Mouse (Mus musculus) embryonic facial prominence, embryonic 14.5 days (tissue): ENCODE data around the gene Golim4. TPM values are rescaled to one million over a fixed set of nuclear protein-coding genes. Genes with fewer than 3 reads are reported as not detected.

Source experiments
- ATAC-seq: fragments of 200-750 bp; cut with Nextera tagmentation; 2 replicates; pipeline ENCODE4 v1.8.0; 2017; ENCODE audit warnings: low read depth, moderate number of reproducible peaks, moderate TSS enrichment
- DNase-seq: peaks from one replicate; pipeline ENCODE4 v3.0.0-alpha.2; 2015; ENCODE audit warnings: low spot score
- H3K27ac ChIP-seq: fragments of 300-500 bp; sonication (generic); replicated peaks from 2 replicates; pipeline ENCODE4 v1.5.1; 2014; ENCODE audit warnings: low read depth, mild to moderate bottlenecking, low read length, moderate library complexity
- H3K27me3 ChIP-seq: fragments of 300-500 bp; sonication (generic); replicated peaks from 2 replicates; pipeline ENCODE4 v1.6.1; 2014; ENCODE audit warnings: low read length; ENCODE audit not compliant: control insufficient read depth, insufficient read depth
- H3K36me3 ChIP-seq: fragments of 300-500 bp; sonication (generic); 2 replicates; pipeline ENCODE4 v1.6.1; 2014; ENCODE audit warnings: low read length, mixed read lengths; ENCODE audit not compliant: control insufficient read depth, insufficient read depth
- H3K4me1 ChIP-seq: fragments of 300-500 bp; sonication (generic); 2 replicates; pipeline ENCODE4 v1.6.1; 2014; ENCODE audit warnings: antibody characterized with exemption, low read length; ENCODE audit not compliant: control insufficient read depth, insufficient read depth
- H3K4me2 ChIP-seq: fragments of 300-500 bp; sonication (generic); 2 replicates; pipeline ENCODE4 v1.6.1; 2014; ENCODE audit warnings: low read depth, mild to moderate bottlenecking, low read length, moderate library complexity, mixed read lengths
- H3K4me3 ChIP-seq: fragments of 300-500 bp; sonication (generic); 2 replicates; pipeline ENCODE4 v1.5.1; 2014; ENCODE audit warnings: low read depth, mild to moderate bottlenecking, low read length
- H3K9ac ChIP-seq: fragments of 300-500 bp; sonication (generic); 2 replicates; pipeline ENCODE4 v1.6.1; 2014; ENCODE audit warnings: low read depth, mild to moderate bottlenecking, low read length, moderate library complexity, mixed read lengths
- H3K9me3 ChIP-seq: fragments of 300-500 bp; sonication (generic); 2 replicates; pipeline ENCODE4 v1.6.1; 2016; ENCODE audit warnings: low read length; ENCODE audit not compliant: control insufficient read depth
- WGBS: fragments of 180-500 bp; shearing (Covaris S2); extraction: QIAGEN DNeasy Blood & Tissue Kit; methylation state at CpG from one replicate; pipeline ENCODE4 v1.1.7; 2014; 5-methylcytosine and 5-hydroxymethylcytosine counted together
- polyA plus RNA-seq: library from polyadenylated mRNA; unstranded; fragments of >200 nt; fragmentation: Nextera tagmentation; extraction: Ambion mirVana; gene quantifications from 2 replicates; pipeline ENCODE4 v1.2.1, GENCODE M21; 2014

Golim4 gene
- polyA plus RNA-seq, 1 experiment from 2014 or later, result 58.0 TPM

DNA sequence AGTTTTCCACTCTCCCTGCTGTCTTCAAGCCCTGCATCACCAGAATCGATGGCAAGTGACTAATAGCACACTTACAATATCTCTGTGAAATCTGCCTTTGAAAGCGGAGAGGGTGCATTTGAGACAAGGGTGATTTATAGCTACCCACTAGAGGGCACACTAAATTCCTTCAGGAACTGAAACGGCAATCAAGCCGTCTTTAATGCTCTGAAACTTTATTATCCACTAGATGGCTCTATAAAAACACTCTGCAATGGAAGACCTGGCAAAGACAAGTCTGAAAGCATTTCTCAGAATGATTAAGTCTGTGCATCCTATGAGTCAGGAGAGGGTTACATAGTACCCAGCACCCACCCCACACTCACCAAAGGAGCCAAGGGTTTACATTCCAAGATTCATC, 46.5 kb downstream of the Golim4 start:
- Histone ChIP-seq H3K4me3 (no peak overlapping the region), H3K27me3 (no peaks in the 10 kb centered on the region), H3K9me3 (no peaks in the 10 kb centered on the region), H3K36me3 (peaks cover 13% of the 10 kb centered on the region), H3K4me1 (0 out of 2 replicates have a peak, but pooled peaks cover 4% of the 10 kb centered on the region), H3K9ac (no peak overlapping the region), H3K4me2 (no peak overlapping the region), H3K27ac (no peak overlapping the region)
- peak; percentile 88 for DNase-seq
- 14% methylated on average over 4 of the region's 4 CpGs for WGBS
- ATAC-seq, result peak; percentile 55; the same call in 1 of the 2 replicates

DNA sequence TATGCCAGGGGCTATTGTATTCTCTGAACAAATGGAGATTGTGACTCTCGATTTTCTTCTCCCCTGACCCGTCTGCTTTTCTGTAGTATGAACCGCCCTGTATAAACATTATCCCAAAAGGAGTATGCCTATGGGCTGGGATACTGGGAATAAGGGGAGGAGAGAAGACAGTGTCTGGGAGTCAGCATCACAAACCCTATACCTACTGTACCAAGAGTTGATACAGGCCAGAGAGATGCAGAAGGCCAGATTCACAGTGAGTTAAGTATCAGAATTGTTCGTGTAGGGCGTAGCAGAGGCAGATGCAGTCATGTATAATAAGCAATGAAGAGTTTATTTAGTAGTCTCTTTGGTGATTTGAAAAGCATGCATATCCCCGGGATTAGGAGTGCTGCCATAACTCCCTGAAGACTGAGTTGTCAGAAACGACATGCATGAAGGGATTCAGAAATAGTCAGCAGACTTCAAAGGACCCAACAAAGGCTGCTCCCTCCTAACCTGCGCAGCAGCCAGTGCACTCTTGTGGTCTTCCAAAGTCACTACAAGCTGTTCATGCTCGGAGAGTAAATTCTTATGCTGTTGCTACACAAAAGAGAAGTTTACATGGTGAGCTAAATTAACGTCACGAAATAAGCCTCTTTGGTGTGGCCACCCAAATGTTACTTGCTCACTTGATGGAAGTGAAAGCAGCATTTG, 54.7 kb downstream of the Golim4 start:
- no peak overlapping the region for H3K27ac ChIP-seq
- no peak overlapping the region for H3K4me2 ChIP-seq
- 70% methylated on average over 11 of the region's 11 CpGs for WGBS
- no peak for ATAC-seq
- H3K9ac ChIP-seq, result no peak overlapping the region
- H3K27me3 ChIP-seq, result no peaks in the 10 kb centered on the region
- H3K4me3 ChIP-seq, result no peak overlapping the region
- H3K4me1 ChIP-seq, result no peaks in the 10 kb centered on the region
- no peaks in the 10 kb centered on the region for H3K9me3 ChIP-seq
- DNase-seq, result peak; percentile 31
- peaks cover 41% of the 10 kb centered on the region for H3K36me3 ChIP-seq

DNA sequence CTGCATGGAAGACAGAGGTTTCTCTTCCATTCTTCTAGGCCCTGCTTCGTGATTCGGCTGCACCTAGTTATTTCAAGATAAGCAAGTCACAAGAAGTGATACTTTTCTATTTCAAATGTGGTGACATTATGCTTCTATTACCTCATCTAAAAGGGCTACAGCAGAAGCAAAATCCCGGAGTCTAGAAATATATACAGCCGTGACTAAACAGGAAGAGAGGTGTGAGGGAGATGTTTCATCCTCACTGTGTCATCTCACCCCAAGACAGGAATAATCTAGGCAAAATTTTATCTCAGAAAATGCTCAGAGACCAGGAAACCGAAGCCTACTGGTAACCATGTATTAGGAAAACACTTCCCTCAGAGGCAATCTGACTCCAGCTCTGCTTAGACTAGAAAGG, 61.7 kb downstream of the Golim4 start:
- Histone ChIP-seq H3K27ac (no peak overlapping the region), H3K4me2 (no peak overlapping the region), H3K4me1 (no peaks in the 10 kb centered on the region), H3K36me3 (peaks cover 72% of the 10 kb centered on the region), H3K9me3 (no peaks in the 10 kb centered on the region), H3K27me3 (no peaks in the 10 kb centered on the region), H3K4me3 (no peak overlapping the region), H3K9ac (no peak overlapping the region)
- WGBS, result 94% methylated on average over 5 of the region's 5 CpGs
- DNase-seq, result no peak
- no peak for ATAC-seq

DNA sequence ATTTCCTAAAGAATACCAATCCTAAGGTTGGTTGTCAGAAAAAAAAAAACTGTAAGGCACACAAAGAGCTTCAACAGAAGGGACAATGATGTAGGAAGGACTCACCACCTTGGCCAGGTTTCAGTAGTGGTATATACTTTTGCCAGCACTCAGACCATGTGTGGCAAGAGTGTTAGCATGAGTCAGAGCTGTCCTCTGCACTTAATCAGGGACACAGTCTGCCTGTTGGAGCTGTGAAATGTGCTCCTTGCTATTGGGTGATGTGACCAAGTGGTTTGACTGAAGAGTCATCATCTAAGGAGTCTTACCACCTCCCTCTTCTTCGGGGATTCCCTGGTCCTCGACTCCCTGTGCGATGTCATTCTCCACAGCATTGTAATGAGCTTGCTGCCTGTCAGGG, 65.2 kb downstream of the Golim4 start:
- Histone ChIP-seq H3K9me3 (no peaks in the 10 kb centered on the region), H3K36me3 (peaks cover 74% of the 10 kb centered on the region), H3K4me2 (no peak overlapping the region), H3K27ac (no peak overlapping the region), H3K9ac (no peak overlapping the region), H3K4me1 (no peaks in the 10 kb centered on the region), H3K27me3 (no peaks in the 10 kb centered on the region), H3K4me3 (no peak overlapping the region)
- no peak for DNase-seq
- 91% methylated on average over 3 of the region's 3 CpGs for WGBS
- ATAC-seq, result no peak

DNA sequence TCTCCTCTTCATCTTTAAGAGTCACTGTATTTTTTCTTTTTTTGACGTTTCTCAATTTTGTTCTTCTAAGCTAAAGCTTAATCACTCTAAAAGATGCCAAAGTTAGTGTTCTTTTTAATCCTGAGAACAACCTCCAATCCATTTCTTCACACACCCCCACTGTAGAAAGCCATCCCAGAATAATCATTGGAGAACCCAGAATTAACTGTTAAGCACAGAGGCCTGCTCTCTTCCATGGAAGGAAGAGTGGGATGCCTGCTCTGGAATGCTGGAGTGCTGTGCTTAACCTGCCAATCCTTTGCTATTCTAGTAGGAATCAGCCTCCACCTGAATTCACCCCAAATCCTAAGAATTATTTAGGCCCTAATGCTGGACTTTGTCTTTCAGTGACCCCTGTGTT, 67.4 kb downstream of the Golim4 start:
- Histone ChIP-seq H3K4me3 (no peak overlapping the region), H3K27ac (no peak overlapping the region), H3K9me3 (no peaks in the 10 kb centered on the region), H3K36me3 (peaks cover 81% of the 10 kb centered on the region), H3K27me3 (no peaks in the 10 kb centered on the region), H3K4me1 (no peaks in the 10 kb centered on the region), H3K4me2 (no peak overlapping the region), H3K9ac (no peak overlapping the region)
- ATAC-seq, result no peak
- no peak for DNase-seq
- 91% methylated on average over 1 of the region's 1 CpGs for WGBS

DNA sequence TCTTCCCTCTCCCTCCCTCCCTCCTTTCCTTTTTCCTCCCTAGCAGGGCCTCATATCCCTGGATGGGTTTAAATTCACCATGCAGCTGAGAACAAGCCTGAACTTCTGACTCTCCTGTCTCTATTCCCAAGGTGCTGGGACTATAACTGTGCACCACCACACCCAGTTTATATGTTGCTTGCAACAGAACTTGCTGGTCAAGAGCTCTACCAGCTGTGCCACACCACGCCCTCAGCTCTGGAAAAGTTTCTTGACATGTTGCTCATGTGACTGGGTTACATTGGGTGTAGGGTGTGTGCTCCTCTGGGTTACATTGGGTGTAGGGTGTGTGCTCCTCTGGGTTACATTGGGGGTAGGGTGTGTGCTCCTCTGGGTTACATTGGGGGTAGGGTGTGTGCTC, 75.2 kb downstream of the Golim4 start:
- Histone ChIP-seq H3K4me1 (no peaks in the 10 kb centered on the region), H3K9me3 (0 out of 2 replicates have a peak, but pooled peaks cover 4% of the 10 kb centered on the region), H3K36me3 (peaks cover 67% of the 10 kb centered on the region), H3K4me3 (no peak overlapping the region), H3K27me3 (no peaks in the 10 kb centered on the region), H3K9ac (no peak overlapping the region), H3K4me2 (no peak overlapping the region), H3K27ac (no peak overlapping the region)
- WGBS, result 86% methylated on average over 1 of the region's 1 CpGs
- DNase-seq (no peak), ATAC-seq (no peak)

DNA sequence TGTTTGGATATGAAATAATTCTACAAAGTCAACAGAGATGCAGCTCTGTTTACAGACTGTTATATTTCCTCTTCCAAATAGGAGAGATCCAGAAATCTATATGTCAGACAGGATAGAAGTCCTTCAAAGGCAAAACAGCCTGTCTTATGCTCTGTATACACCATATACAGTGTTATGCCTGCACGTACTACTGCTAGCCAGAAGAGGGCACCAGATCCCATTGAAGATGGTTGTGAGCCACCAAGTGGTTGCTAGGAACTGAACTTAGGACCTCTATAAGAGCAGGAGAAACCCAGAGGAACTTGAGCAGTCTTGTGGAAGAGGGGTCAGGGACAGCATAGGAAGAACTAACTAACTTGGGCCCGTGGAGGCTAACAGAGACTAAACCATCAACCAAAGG, 77.5 kb downstream of the Golim4 start:
- H3K36me3 ChIP-seq, result peaks cover 57% of the 10 kb centered on the region
- DNase-seq (no peak), ATAC-seq (no peak)
- 88% methylated on average over 2 of the region's 2 CpGs for WGBS
- no peak overlapping the region for H3K4me2 ChIP-seq
- no peaks in the 10 kb centered on the region for H3K4me1 ChIP-seq
- no peak overlapping the region for H3K4me3 ChIP-seq
- no peaks in the 10 kb centered on the region for H3K27me3 ChIP-seq
- 0 out of 2 replicates have a peak, but pooled peaks cover 4% of the 10 kb centered on the region for H3K9me3 ChIP-seq
- no peak overlapping the region for H3K27ac ChIP-seq
- H3K9ac ChIP-seq, result no peak overlapping the region

DNA sequence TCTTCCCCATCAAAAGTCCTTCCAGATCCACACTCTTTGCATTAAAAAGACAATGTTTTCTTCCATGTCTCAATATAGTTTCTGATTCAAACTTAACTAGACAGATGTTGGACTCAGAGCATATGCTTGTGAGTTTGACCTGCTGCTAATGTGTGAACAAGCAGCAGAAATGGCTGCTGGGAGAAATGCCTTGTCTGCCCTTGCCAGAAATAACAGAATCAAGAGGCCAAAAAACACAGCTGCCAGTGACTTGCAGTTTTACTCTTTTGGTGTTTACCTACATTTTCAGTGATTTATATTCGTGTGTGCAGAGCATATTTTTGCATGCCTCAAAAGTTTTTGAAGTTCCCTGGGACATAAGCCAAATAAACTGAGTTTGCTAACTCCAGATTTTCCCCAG, 87.9 kb downstream of the Golim4 start:
- no peaks in the 10 kb centered on the region for H3K36me3 ChIP-seq
- no peaks in the 10 kb centered on the region for H3K4me1 ChIP-seq
- ATAC-seq (no peak), DNase-seq (peak; percentile 76)
- H3K9ac ChIP-seq, result no peak overlapping the region
- H3K4me3 ChIP-seq, result no peak overlapping the region
- no peaks in the 10 kb centered on the region for H3K27me3 ChIP-seq
- 38% methylated on average over 1 of the region's 1 CpGs for WGBS
- no peak overlapping the region for H3K27ac ChIP-seq
- H3K4me2 ChIP-seq, result no peak overlapping the region
- H3K9me3 ChIP-seq, result no peaks in the 10 kb centered on the region

DNA sequence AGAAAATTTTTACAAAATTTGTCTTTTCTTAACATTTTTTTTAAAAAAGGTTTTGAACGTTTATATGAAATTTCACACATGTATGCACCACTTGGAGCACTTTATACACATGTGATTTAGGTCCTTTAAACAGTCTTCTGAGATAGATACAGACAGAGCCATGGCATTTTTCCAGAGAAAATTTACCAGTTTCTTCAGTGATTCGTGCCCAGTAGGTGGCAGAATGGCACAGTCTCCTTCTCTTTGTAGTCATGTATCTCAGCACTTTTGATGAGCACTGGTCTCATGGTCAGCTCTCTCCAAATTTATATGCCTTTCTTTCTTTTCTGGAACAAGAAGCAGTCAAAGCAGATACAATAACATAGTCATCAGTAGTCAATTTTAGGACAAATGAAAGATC, 92.5 kb downstream of the Golim4 start:
- H3K27ac ChIP-seq, result no peak overlapping the region
- no peak overlapping the region for H3K9ac ChIP-seq
- H3K4me2 ChIP-seq, result no peak overlapping the region
- ATAC-seq (no peak), DNase-seq (peak; percentile 13)
- 31% methylated on average over 2 of the region's 2 CpGs for WGBS
- no peaks in the 10 kb centered on the region for H3K4me1 ChIP-seq
- no peaks in the 10 kb centered on the region for H3K27me3 ChIP-seq
- H3K4me3 ChIP-seq, result no peak overlapping the region
- H3K9me3 ChIP-seq, result no peaks in the 10 kb centered on the region
- no peaks in the 10 kb centered on the region for H3K36me3 ChIP-seq
